Mouse (Mus musculus) CH12.LX (cell line): ENCODE results near the gene Erh.

Source experiments
- BHLHE40 ChIP-seq: IDR thresholded peaks from 2 replicates; pipeline ENCODE4 v1.6.1; 2011; ENCODE audit warnings: mild to moderate bottlenecking, low read depth, low read length, improper control_type of control experiment
- CTCF ChIP-seq, 2 experiments: IDR thresholded peaks in 1 of 2; conservative IDR thresholded peaks in 1 of 2; 2 replicates each; pipeline ENCODE4 v1.5.1; 2011 to 2012; ENCODE audit warnings: low read depth in 2 of 2, low read length in 2 of 2, improper control_type of control experiment in 1 of 2, inconsistent platforms in 1 of 2, mild to moderate bottlenecking in 1 of 2, moderate library complexity in 1 of 2
- GABPA ChIP-seq: IDR thresholded peaks from 2 replicates; pipeline ENCODE4 v1.6.1; 2012; ENCODE audit warnings: low read depth, low read length, improper control_type of control experiment, inconsistent platforms; ENCODE audit not compliant: insufficient replicate concordance
- MAFK ChIP-seq: IDR thresholded peaks from 2 replicates; pipeline ENCODE4 v1.6.1; 2011; ENCODE audit warnings: low read length, improper control_type of control experiment; ENCODE audit not compliant: insufficient replicate concordance
- POLR2A ChIP-seq: IDR thresholded peaks from 2 replicates; pipeline ENCODE4 v1.6.1; 2011; ENCODE audit warnings: low read depth, mild to moderate bottlenecking, improper control_type of control experiment, low read length
- UBTF ChIP-seq: IDR thresholded peaks from 2 replicates; pipeline ENCODE4 v1.6.1; 2012; ENCODE audit warnings: low read depth, mild to moderate bottlenecking, inconsistent platforms, low read length, improper control_type of control experiment, moderate library complexity

- TF ChIP-seq CTCF (conservative IDR thresholded peaks at IDR 0.05 in 1 of 2, IDR thresholded peaks at IDR 0.05 in 1 of 2; ENCODE audit: low read depth in 2 of 2, low read length in 2 of 2): no peak
- no peak for TF ChIP-seq MAFK
- no peak for TF ChIP-seq UBTF
- TF ChIP-seq POLR2A: no peak
- TF ChIP-seq BHLHE40: no peak
- TF ChIP-seq GABPA: no peak
Measured at GRCm38 (mm10) chr12:80689696-80690095, 45.6 kb upstream of the Erh start.
